Mouse (Mus musculus): ENCODE data around the gene Itm2c.

The Itm2c gene

GRCm38 (mm10) chr1:85894231-85894747 lies at the start of gene Itm2c:
Itm2c (plus strand) TSS chr1:85894281.
- peak in 1 of 2 experiments; percentile 91 for DNase-seq (ENCODE audit: low spot score in 2 of 2)

GRCm38 (mm10) chr1:85844981-85845380 lies 49.1 kb upstream of the Itm2c start:
- DNase-seq (ENCODE audit: low spot score in 2 of 2), result no peak

GRCm38 (mm10) chr1:85845476-85845875 lies 48.6 kb upstream of the Itm2c start:
- no peak for DNase-seq (ENCODE audit: low spot score in 2 of 2)

- DNase-seq (ENCODE audit: low spot score in 2 of 2), result no peak
Measured at GRCm38 (mm10) chr1:85849016-85849415, 45.1 kb upstream of the Itm2c start.

- no peak for DNase-seq (ENCODE audit: low spot score in 2 of 2)
Measured at GRCm38 (mm10) chr1:85850851-85851250, 43.2 kb upstream of the Itm2c start.

- peak in 1 of 2 experiments; percentile 83 for DNase-seq (ENCODE audit: low spot score in 2 of 2)
Measured at GRCm38 (mm10) chr1:85852996-85853689, 40.9 kb upstream of the Itm2c start.

- DNase-seq (ENCODE audit: low spot score in 2 of 2), result no peak
Measured at GRCm38 (mm10) chr1:85853865-85854264, 40.2 kb upstream of the Itm2c start.

GRCm38 (mm10) chr1:85854475-85854874 lies 39.6 kb upstream of the Itm2c start:
- no peak for DNase-seq (ENCODE audit: low spot score in 2 of 2)

GRCm38 (mm10) chr1:85856266-85856665 lies 37.8 kb upstream of the Itm2c start:
- no peak for DNase-seq (ENCODE audit: low spot score in 2 of 2)

- no peak for DNase-seq (ENCODE audit: low spot score in 2 of 2)
Measured at GRCm38 (mm10) chr1:85857261-85857754, 36.8 kb upstream of the Itm2c start.

GRCm38 (mm10) chr1:85864383-85864782 lies 29.7 kb upstream of the Itm2c start:
- no peak for DNase-seq (ENCODE audit: low spot score in 2 of 2)

GRCm38 (mm10) chr1:85870001-85870400 lies 24.1 kb upstream of the Itm2c start:
- DNase-seq (ENCODE audit: low spot score in 2 of 2), result peak; percentile 56 to 67

GRCm38 (mm10) chr1:85870546-85870945 lies 23.5 kb upstream of the Itm2c start:
- DNase-seq (ENCODE audit: low spot score in 2 of 2), result no peak

- no peak for DNase-seq (ENCODE audit: low spot score in 2 of 2)
Measured at GRCm38 (mm10) chr1:85882003-85882402, 12.1 kb upstream of the Itm2c start.

- no peak for DNase-seq (ENCODE audit: low spot score in 2 of 2)
Measured at GRCm38 (mm10) chr1:85887221-85887620, 6.9 kb upstream of the Itm2c start.

- DNase-seq (ENCODE audit: low spot score in 2 of 2), result peak in 1 of 2 experiments; percentile 36
Measured at GRCm38 (mm10) chr1:85894748-85895360, 773 bp downstream of the Itm2c start.

- DNase-seq (ENCODE audit: low spot score in 2 of 2), result peak in 1 of 2 experiments; percentile 77
Measured at GRCm38 (mm10) chr1:85895391-85895837, 1.3 kb downstream of the Itm2c start.

- DNase-seq (ENCODE audit: low spot score in 2 of 2), result no peak
Measured at GRCm38 (mm10) chr1:85896110-85896509, 2.0 kb downstream of the Itm2c start.

GRCm38 (mm10) chr1:85896781-85897700 lies 3.0 kb downstream of the Itm2c start:
- peak in 1 of 2 experiments; percentile 21 for DNase-seq (ENCODE audit: low spot score in 2 of 2)

GRCm38 (mm10) chr1:85897901-85898760 lies 4.0 kb downstream of the Itm2c start:
- no peak for DNase-seq (ENCODE audit: low spot score in 2 of 2)
